Comparison of ENCODE assay signal across 13 mouse cellular contexts in the genomic region with DNA sequence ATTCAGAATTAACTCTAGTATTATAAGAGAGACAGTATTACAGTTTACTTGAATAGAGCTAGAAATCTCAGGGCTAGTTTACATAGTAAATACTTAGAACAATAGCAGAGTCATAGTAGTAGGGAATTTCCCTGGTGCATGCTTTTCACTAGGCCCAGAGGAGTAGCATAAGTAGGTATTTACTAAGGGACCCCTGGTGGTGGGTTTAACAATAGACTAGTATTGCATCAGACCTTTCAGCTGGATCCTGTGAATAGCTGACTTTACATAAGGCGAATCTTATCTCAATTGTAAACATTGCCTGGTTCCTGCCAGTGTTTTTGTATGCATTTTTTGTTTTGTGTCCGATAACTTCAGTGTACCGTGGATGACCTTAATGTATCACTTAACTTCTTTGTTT.
"Had no signal": no experiment of that assay in that cellular context is flagged by ENCODE, and none has a peak within 500 bp of the region (broad histone marks: within the 10 kb centered on the region; RNA-seq: fewer than 3 reads in every experiment).

No protein-coding gene starts in this region.

- H3K9me3 ChIP-seq: limb, embryonic 13.5 days; midbrain, embryonic 10.5 days; midbrain, embryonic 15.5 days had no signal

- H3K4me1 ChIP-seq: midbrain, embryonic 15.5 days had no signal

- H3K4me2 ChIP-seq: limb, embryonic 13.5 days; midbrain, embryonic 15.5 days had no signal

- DNase-seq: kidney, adult 11 months; kidney, postnatal 14 days; left cerebral cortex, postnatal 4 days; lung, adult 18-20 months; lung, postnatal 4 days; right cerebral cortex, adult 18-20 months; right cerebral cortex, postnatal 25 days; thymus, postnatal 36 days had no signal

- H3K4me3 ChIP-seq: limb, embryonic 13.5 days; midbrain, embryonic 10.5 days; midbrain, embryonic 15.5 days had no signal

- ATAC-seq: lung, postnatal 0 days; midbrain, embryonic 15.5 days had no signal

- H3K9ac ChIP-seq: limb, embryonic 13.5 days; liver, embryonic 14.5 days; midbrain, embryonic 15.5 days had no signal

- H3K27me3 ChIP-seq: limb, embryonic 13.5 days; midbrain, embryonic 15.5 days had no signal

- H3K36me3 ChIP-seq: limb, embryonic 13.5 days; midbrain, embryonic 10.5 days; midbrain, embryonic 15.5 days had no signal

- H3K27ac ChIP-seq: limb, embryonic 13.5 days; liver, embryonic 14.5 days; midbrain, embryonic 10.5 days; midbrain, embryonic 15.5 days had no signal
